Mouse (Mus musculus): ENCODE data around the gene Zmynd10.

The Zmynd10 gene

GRCm38 (mm10) chr9:107581584-107581983, 34.5 kb downstream of the Zmynd10 start:
- DNase-seq = no peak

- DNase-seq = no peak
Observed at GRCm38 (mm10) chr9:107582509-107583062, 35.5 kb downstream of the Zmynd10 start.

- no peak for DNase-seq
Observed at GRCm38 (mm10) chr9:107583174-107583573, 36.1 kb downstream of the Zmynd10 start.

GRCm38 (mm10) chr9:107586504-107586903, 39.4 kb downstream of the Zmynd10 start:
- no peak for DNase-seq

GRCm38 (mm10) chr9:107586974-107587832, 40.1 kb downstream of the Zmynd10 start, which contains the start of gene Ifrd2:
Gene Ifrd2, plus strand, starts transcription at chr9:107587642.
- peak; percentile 95 for DNase-seq

- no peak for DNase-seq
Observed at GRCm38 (mm10) chr9:107587833-107588639, 40.9 kb downstream of the Zmynd10 start.

- peak; percentile 72 for DNase-seq
Observed at GRCm38 (mm10) chr9:107590058-107590772, 43.1 kb downstream of the Zmynd10 start.

- no peak for DNase-seq
Observed at GRCm38 (mm10) chr9:107590773-107591060, 43.6 kb downstream of the Zmynd10 start.

GRCm38 (mm10) chr9:107593101-107593976, 46.2 kb downstream of the Zmynd10 start:
- DNase-seq = no peak

- DNase-seq = no peak
Observed at GRCm38 (mm10) chr9:107594281-107595062, 47.4 kb downstream of the Zmynd10 start.

- DNase-seq = no peak
Observed at GRCm38 (mm10) chr9:107596619-107597569, 49.8 kb downstream of the Zmynd10 start.

GRCm38 (mm10) chr9:107598385-107598784, 51.3 kb downstream of the Zmynd10 start:
- DNase-seq = no peak

- no peak for DNase-seq
Observed at GRCm38 (mm10) chr9:107599433-107599832, 52.3 kb downstream of the Zmynd10 start.

- DNase-seq = no peak
Observed at GRCm38 (mm10) chr9:107599842-107600241, 52.7 kb downstream of the Zmynd10 start.

GRCm38 (mm10) chr9:107600745-107601144, 53.6 kb downstream of the Zmynd10 start:
- DNase-seq = no peak
